Comparison of ENCODE assay signal across 32 mouse cellular contexts in the genomic region with DNA sequence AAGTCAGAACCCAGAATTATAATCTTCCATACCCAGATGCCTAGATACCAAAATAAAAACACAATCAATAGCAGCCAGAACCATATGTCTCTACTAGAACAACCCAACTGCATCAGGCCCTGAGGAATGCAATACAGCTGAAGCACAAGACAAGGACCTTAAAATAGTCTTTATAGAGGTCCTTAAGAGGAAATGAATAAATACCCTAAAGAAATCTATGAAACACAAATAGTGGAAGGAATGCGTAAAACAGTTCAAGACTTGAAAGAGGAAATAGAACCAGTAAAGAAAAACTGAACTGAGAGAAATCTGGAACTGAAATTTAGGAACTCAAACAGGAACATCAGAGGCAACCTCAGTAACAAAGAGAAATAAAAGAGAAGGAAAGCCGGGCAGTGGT. TPM values are rescaled to one million over a fixed set of nuclear protein-coding genes. Genes with fewer than 3 reads are reported as not detected.
"Had no signal": no experiment of that assay in that cellular context is flagged by ENCODE, and none has a peak within 500 bp of the region (broad histone marks: within the 10 kb centered on the region; RNA-seq: fewer than 3 reads in every experiment).

No protein-coding gene starts in this region.

- H3K4me1 ChIP-seq: heart, embryonic 13.5 days; heart, embryonic 15.5 days; hindbrain, embryonic 10.5 days; hindbrain, embryonic 12.5 days; intestine, embryonic 15.5 days; limb, embryonic 10.5 days; limb, embryonic 12.5 days; liver, embryonic 13.5 days had no signal

- H3K27ac ChIP-seq: heart, adult 2 months; heart, embryonic 13.5 days; heart, embryonic 15.5 days; hindbrain, embryonic 10.5 days; hindbrain, embryonic 12.5 days; hindbrain, embryonic 14.5 days; intestine, embryonic 15.5 days; layer of hippocampus, adult 2 months; left cerebral cortex, adult 2 months; limb, embryonic 10.5 days; limb, embryonic 12.5 days; liver, embryonic 13.5 days had no signal

- H3K4me3 ChIP-seq: heart, adult 2 months; heart, embryonic 13.5 days; heart, embryonic 15.5 days; hindbrain, embryonic 10.5 days; hindbrain, embryonic 12.5 days; intestine, embryonic 15.5 days; layer of hippocampus, adult 2 months; left cerebral cortex, adult 2 months; limb, embryonic 10.5 days; limb, embryonic 12.5 days; liver, embryonic 13.5 days had no signal

- ATAC-seq: hindbrain, embryonic 16.5 days; inflammation-experienced regulatory T-cells, adult 6 months; intestine, embryonic 15.5 days; intestine, postnatal 0 days had no signal

- H3K4me2 ChIP-seq: heart, embryonic 11.5 days; heart, embryonic 13.5 days; heart, embryonic 15.5 days; hindbrain, embryonic 12.5 days; hindbrain, embryonic 14.5 days; intestine, embryonic 15.5 days; limb, embryonic 12.5 days; liver, embryonic 13.5 days had no signal

- H3K9me3 ChIP-seq: heart, embryonic 13.5 days; heart, embryonic 15.5 days; hindbrain, embryonic 10.5 days; intestine, embryonic 15.5 days; limb, embryonic 10.5 days; limb, embryonic 12.5 days; liver, embryonic 13.5 days had no signal

- H3K9ac ChIP-seq: heart, embryonic 13.5 days; heart, embryonic 15.5 days; hindbrain, embryonic 12.5 days; hindbrain, embryonic 14.5 days; intestine, embryonic 15.5 days; limb, embryonic 12.5 days; liver, embryonic 13.5 days had no signal

- DNase-seq: gastrocnemius, postnatal 14 days; heart, adult 11 months; heart, adult 2 months; heart, postnatal 14 days; heart, postnatal 4 days; kidney, adult 18-20 months; kidney, adult 8-10 months; kidney, postnatal 10 days; kidney, postnatal 25 days; kidney, postnatal 4 days; liver; liver, embryonic 13.5 days had no signal

- H3K27me3 ChIP-seq: heart, embryonic 13.5 days; heart, embryonic 15.5 days; hindbrain, embryonic 12.5 days; intestine, embryonic 15.5 days; limb, embryonic 12.5 days; liver, embryonic 13.5 days had no signal

- H3K36me3 ChIP-seq: heart, embryonic 13.5 days; heart, embryonic 15.5 days; hindbrain, embryonic 10.5 days; hindbrain, embryonic 12.5 days; intestine, embryonic 15.5 days; limb, embryonic 10.5 days; limb, embryonic 12.5 days; liver, embryonic 13.5 days had no signal

RNA-seq across cellular contexts. Expression of gene Hephl1, which starts 14.0 kb away (rescaled TPM):
- total RNA-seq: layer of hippocampus, adult 2 months; layer of hippocampus, postnatal 10 days; layer of hippocampus, postnatal 25 days; left cerebral cortex, adult 2 months; left cerebral cortex, postnatal 14 days; left cerebral cortex, postnatal 36 days had no signal
- polyA plus RNA-seq: heart, embryonic 11.5 days; heart, embryonic 13.5 days; hindbrain, embryonic 10.5 days; hindbrain, embryonic 12.5 days; hindbrain, embryonic 14.5 days; hindbrain, embryonic 16.5 days; inflammation-experienced regulatory T-cells, adult 6 months; intestine, embryonic 15.5 days; intestine, postnatal 0 days; kidney, embryonic 14.5 days; kidney, embryonic 16.5 days; limb, embryonic 10.5 days; limb, embryonic 12.5 days; liver, embryonic 13.5 days had no signal
